Mouse (Mus musculus): ENCODE results near the gene Arx. TPM values are rescaled to one million over a fixed set of nuclear protein-coding genes. Genes with fewer than 3 reads are reported as not detected.

The Arx gene
- 0.09 and 0.10 TPM in 2 replicates for polyA plus RNA-seq (2012; rRNA removed; ENCODE audit: low replicate concordance)

DNA sequence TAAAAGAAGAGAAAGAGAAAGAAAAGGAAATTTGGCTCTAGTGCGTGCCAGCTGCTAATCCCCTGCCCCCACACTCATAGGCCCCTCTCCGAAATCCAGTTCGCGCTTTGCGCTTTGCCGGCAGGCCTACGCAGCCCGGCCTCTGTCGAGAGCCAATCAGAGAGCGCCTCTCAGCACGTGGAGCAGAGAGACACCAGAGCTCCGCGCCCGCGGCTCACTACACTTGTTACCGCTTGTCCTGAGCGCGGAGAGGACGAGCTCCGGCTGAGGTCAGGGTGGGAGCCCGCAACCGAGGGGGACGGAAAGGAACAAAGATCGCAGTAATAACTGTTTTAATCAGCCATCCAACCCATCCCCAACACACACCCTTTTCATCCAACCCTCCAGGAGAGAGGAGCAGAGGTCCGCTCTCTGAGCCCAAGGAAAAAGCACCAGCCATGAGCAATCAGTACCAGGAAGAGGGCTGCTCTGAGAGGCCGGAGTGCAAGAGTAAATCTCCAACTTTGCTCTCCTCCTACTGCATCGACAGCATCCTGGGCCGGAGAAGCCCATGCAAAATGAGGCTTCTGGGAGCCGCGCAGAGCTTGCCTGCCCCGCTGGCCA is at the start of gene Arx:
TSS of gene Arx (plus strand) at position 155 of the 603 bp plus-strand sequence.

